Mouse (Mus musculus) hindbrain, embryonic 15.5 days (tissue): Measurements from ENCODE around the gene Chd4. TPM values are rescaled to one million over a fixed set of nuclear protein-coding genes. Genes with fewer than 3 reads are reported as not detected.
A peak's percentile ranks its signal among the peaks of the same experiment; 100 is the strongest.
"Not testable (repeated sequence)": the region's sequence is repeated elsewhere in the genome, so short reads cannot be mapped to it uniquely, and the experiment has no call there.

Experiments
- ATAC-seq: fragments of 200-750 bp; cut with Nextera tagmentation; 2 replicates; pipeline ENCODE4 v1.8.0; 2017; ENCODE audit warnings: low read depth, moderate number of reproducible peaks, moderate TSS enrichment; ENCODE audit not compliant: low FRiP score
- H3K27ac ChIP-seq: fragments of 300-500 bp; sonication (generic); replicated peaks from 2 replicates; pipeline ENCODE4 v1.5.1; 2015; ENCODE audit warnings: mild to moderate bottlenecking, inconsistent platforms
- H3K27me3 ChIP-seq: fragments of 300-500 bp; sonication (generic); 2 replicates; pipeline ENCODE4 v1.6.1; 2015; ENCODE audit warnings: control low read depth, inconsistent platforms
- H3K36me3 ChIP-seq: fragments of 300-500 bp; sonication (generic); 2 replicates; pipeline ENCODE4 v1.6.1; 2015; ENCODE audit warnings: control low read depth, inconsistent platforms
- H3K4me1 ChIP-seq: fragments of 300-500 bp; sonication (generic); replicated peaks from 2 replicates; pipeline ENCODE4 v1.6.1; 2015; ENCODE audit warnings: control low read depth, inconsistent platforms
- H3K4me2 ChIP-seq: fragments of 300-500 bp; sonication (generic); 2 replicates; pipeline ENCODE4 v1.6.1; 2015; ENCODE audit warnings: moderate library complexity, mild to moderate bottlenecking, inconsistent platforms
- H3K4me3 ChIP-seq: fragments of 300-500 bp; sonication (generic); 2 replicates; pipeline ENCODE4 v1.5.1; 2015; ENCODE audit warnings: mild to moderate bottlenecking, inconsistent platforms
- H3K9ac ChIP-seq: fragments of 300-500 bp; sonication (generic); 2 replicates; pipeline ENCODE4 v1.6.1; 2015; ENCODE audit warnings: inconsistent platforms
- H3K9me3 ChIP-seq: fragments of 300-500 bp; sonication (generic); 2 replicates; pipeline ENCODE4 v1.6.1; 2016; ENCODE audit warnings: control low read depth, inconsistent platforms
- WGBS: fragments of 180-500 bp; shearing (Covaris S2); methylation state at CpG from one replicate; pipeline ENCODE4 v1.1.7; 2015; 5-methylcytosine and 5-hydroxymethylcytosine counted together
- polyA plus RNA-seq: library from polyadenylated mRNA; unstranded; fragments of >200 nt; fragmentation: Nextera tagmentation; extraction: Ambion mirVana; gene quantifications from 2 replicates; pipeline ENCODE4 v1.2.1, GENCODE M21; 2015

The Chd4 gene
- polyA plus RNA-seq, 1 experiment from 2014 or later: 90.3 TPM

DNA sequence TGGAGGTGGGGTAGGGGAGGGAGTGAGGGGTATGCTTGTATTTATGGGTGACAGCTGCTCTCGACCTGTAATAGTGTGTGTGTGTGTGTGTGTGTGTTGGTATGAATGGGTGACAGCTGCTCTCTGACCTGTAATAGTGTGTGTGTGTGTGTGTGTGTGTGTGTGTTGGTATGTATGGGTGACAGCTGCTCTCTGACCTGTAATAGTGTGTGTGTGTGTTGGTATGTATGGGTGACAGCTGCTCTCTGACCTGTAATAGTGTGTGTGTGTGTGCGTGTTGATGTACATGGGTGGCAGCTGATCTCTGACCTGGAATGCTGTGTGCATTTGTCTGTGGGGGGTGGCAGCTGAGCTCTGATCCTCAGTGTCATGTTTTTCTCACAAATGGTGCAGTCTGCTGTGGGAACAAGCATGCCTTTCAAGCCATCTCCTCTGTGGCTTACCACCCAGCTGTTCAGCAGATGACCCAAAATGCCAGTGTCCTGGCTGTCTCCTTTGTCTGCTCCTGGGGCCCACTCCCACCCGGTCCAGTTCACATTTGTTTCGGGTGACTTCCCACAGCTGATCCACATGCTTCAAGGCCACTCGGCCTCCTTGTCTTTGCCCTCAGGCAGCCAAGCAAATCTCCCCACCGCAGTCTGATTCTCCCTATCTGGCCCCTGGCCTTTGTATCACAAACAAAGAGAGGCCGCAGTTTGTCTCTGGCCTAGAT lies 61.3 kb downstream of the Chd4 start:
- WGBS: 10% methylated on average over 7 of the region's 7 CpGs
- H3K4me1 ChIP-seq: peaks cover 4% of the 10 kb centered on the region
- ATAC-seq: no peak
- H3K9ac ChIP-seq: 0 out of 2 replicates have a peak overlapping the region, but pooled peaks have one; percentile 10
- no peak overlapping the region for H3K27ac ChIP-seq
- H3K36me3 ChIP-seq: peaks cover 59% of the 10 kb centered on the region
- H3K4me2 ChIP-seq: no peak overlapping the region
- no peaks in the 10 kb centered on the region for H3K27me3 ChIP-seq
- H3K9me3 ChIP-seq: no peaks in the 10 kb centered on the region
- no peak overlapping the region for H3K4me3 ChIP-seq

DNA sequence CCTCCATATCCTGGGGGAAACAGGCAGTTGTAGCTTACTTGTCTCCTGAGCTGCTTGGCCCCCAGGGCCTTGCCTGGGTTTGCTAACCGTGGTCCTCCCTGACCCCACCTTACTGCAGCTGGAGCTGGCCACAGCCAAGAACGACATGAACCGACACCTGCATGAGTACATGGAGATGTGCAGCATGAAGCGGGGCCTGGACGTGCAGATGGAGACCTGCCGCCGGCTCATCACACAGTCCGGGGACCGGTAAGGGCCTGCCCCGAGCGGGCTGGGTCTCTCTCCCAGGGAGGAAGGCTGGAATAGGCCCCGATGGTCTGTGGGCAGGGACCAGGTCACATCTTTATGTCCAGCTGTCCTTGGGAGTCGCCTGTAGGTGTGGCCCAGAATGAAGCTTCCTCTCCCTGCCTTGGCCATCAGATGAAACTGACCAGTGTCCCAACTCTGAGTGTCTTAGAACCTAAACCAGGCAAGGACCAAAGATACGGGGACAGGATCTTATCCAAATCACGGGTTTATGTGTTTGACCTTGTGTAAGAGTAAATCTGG lies 63.2 kb downstream of the Chd4 start:
- 87% methylated on average over 15 of the region's 15 CpGs for WGBS

DNA sequence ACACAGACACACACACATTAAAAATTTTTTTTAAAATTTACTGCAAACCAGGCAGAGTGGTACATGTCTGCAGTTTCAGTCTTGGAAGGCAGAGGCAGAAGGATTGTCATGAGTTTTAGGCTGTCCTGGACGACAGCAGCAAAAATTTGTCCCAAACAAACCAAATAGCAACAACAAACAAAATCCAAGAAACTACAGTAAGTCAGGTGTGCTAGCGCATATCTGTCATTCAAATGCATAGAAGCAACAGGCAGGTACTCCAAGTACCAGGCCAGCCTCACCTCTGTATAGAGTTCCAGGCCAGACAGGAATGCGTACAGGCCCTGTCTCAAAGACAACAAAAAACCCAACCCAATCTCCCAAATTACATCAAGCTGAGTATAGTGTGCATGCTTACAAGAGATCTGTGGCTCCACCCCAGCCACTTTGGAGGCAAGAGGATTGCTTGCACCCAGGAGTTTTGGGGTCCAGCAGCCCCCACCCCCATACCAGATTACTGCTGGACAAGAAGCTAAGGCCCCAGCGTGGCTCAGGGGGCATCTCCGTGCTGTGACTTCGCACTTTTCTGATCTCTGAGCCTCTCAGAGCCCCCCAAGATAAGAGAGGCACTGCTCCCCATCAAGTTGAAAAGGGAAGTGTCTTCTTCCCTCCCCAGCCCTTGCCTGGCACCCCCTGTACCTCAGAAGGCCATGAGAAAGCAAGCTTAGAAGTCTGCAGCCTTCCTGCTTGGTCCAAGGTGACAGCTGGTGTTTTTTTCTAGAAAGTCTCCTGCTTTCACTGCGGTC lies 64.2 kb downstream of the Chd4 start:
- ATAC-seq: no peak
- Histone ChIP-seq H3K4me2 (no peak overlapping the region), H3K36me3 (peaks cover 39% of the 10 kb centered on the region), H3K27me3 (no peaks in the 10 kb centered on the region), H3K4me3 (no peak overlapping the region), H3K27ac (no peak overlapping the region), H3K9me3 (no peaks in the 10 kb centered on the region), H3K4me1 (peaks cover 22% of the 10 kb centered on the region), H3K9ac (no peak overlapping the region)
- WGBS: 88% methylated on average over 7 of the region's 7 CpGs

More for the DNA sequence above, 63.2 kb downstream of the Chd4 start:
- Histone ChIP-seq H3K4me3 (no peak overlapping the region), H3K27me3 (no peaks in the 10 kb centered on the region), H3K4me1 (peaks cover 18% of the 10 kb centered on the region), H3K9me3 (no peaks in the 10 kb centered on the region), H3K9ac (no peak overlapping the region), H3K36me3 (peaks cover 40% of the 10 kb centered on the region), H3K4me2 (no peak overlapping the region), H3K27ac (no peak overlapping the region)
- no peak for ATAC-seq

DNA sequence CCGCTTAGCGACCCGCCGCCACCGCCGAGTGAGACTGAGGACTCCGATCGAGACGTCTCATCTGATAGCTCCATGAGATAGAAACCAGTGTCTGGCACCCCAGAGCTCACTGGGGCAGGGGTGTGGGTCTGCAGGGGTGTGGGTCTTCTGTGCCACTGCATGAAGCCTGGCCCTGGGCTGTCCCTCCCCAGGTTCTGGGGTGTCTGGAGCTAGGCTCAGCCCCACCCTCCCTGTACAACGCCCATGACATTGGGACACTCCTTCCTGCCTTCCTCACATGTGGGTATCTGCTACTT lies 64.7 kb downstream of the Chd4 start:
- peaks cover 22% of the 10 kb centered on the region for H3K4me1 ChIP-seq
- H3K4me3 ChIP-seq: no peak overlapping the region
- WGBS: 56% methylated on average over 10 of the region's 10 CpGs
- no peak overlapping the region for H3K4me2 ChIP-seq
- H3K27me3 ChIP-seq: no peaks in the 10 kb centered on the region
- no peak overlapping the region for H3K9ac ChIP-seq
- no peak overlapping the region for H3K27ac ChIP-seq
- peaks cover 39% of the 10 kb centered on the region for H3K36me3 ChIP-seq
- ATAC-seq: no peak
- H3K9me3 ChIP-seq: no peaks in the 10 kb centered on the region

DNA sequence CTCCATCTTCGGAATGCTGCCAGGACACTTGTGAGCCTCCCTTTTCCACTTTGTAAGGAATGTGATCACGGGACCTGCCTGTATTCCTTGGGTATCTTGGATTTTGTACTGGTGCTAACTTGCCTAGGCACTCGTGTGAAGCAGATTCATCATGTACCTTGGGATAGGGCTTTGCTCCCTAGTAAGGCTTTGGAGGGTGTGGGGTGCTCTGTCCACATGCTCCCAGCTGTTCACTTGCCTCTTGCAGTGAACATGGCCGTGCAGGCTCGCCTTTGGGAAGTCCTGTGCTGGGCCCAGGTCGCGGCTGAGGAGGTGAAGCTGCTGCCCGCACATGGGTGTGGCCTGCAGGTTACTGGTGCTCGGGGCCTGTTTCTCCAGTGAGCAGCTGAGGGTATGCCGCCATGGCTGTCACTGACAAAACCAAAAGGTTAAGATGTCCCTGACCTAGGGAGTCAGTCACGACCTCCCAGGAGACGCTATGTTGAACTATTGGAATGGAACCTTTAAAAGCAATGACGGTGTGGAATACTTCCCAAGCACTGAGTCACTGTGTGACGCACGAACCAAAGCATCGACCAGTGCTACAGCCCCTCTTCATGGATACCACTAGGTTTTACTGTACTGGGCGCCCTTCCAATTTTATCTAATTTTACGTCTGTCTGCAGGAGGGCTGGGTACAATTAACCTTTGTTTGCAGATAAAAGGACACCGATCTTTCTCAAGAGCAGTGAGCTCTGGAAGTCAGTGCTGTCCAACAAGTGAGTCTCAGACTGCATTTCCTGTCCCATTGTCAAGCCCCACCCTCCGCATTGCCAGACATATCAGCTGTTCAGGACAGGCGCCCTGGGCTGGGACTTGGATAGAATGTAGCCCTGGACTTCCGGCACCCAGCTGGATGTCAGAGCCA lies 65.3 kb downstream of the Chd4 start:
- Histone ChIP-seq H3K9ac (no peak overlapping the region), H3K27ac (0 out of 2 replicates have a peak overlapping the region, but pooled peaks have one; percentile 8), H3K27me3 (no peaks in the 10 kb centered on the region), H3K4me1 (peaks cover 27% of the 10 kb centered on the region), H3K4me3 (no peak overlapping the region), H3K36me3 (peaks cover 36% of the 10 kb centered on the region), H3K9me3 (no peaks in the 10 kb centered on the region), H3K4me2 (no peak overlapping the region)
- no peak for ATAC-seq
- 19% methylated on average over 22 of the region's 22 CpGs for WGBS

DNA sequence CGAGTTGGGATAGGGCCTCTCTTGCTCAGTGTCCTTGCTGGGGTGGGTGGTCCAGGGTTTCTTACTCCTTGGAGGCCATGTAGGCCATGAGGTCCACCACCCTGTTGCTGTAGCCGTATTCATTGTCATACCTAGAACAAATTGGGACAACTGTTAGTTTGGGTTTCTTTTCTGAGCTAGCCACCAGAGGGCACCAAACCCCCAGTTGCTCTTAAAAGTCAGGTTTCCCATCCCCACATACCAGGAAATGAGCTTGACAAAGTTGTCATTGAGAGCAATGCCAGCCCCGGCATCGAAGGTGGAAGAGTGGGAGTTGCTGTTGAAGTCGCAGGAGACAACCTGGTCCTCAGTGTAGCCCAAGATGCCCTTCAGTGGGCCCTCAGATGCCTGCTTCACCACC lies 66.2 kb downstream of the Chd4 start:
- 4% methylated on average over 4 of the region's 5 CpGs for WGBS
- H3K9ac ChIP-seq, H3K9me3 ChIP-seq, H3K27me3 ChIP-seq, H3K4me2 ChIP-seq, H3K27ac ChIP-seq, ATAC-seq, H3K4me3 ChIP-seq: not testable (repeated sequence)
- Histone ChIP-seq H3K36me3 (peaks cover 34% of the 10 kb centered on the region), H3K4me1 (peaks cover 36% of the 10 kb centered on the region)

DNA sequence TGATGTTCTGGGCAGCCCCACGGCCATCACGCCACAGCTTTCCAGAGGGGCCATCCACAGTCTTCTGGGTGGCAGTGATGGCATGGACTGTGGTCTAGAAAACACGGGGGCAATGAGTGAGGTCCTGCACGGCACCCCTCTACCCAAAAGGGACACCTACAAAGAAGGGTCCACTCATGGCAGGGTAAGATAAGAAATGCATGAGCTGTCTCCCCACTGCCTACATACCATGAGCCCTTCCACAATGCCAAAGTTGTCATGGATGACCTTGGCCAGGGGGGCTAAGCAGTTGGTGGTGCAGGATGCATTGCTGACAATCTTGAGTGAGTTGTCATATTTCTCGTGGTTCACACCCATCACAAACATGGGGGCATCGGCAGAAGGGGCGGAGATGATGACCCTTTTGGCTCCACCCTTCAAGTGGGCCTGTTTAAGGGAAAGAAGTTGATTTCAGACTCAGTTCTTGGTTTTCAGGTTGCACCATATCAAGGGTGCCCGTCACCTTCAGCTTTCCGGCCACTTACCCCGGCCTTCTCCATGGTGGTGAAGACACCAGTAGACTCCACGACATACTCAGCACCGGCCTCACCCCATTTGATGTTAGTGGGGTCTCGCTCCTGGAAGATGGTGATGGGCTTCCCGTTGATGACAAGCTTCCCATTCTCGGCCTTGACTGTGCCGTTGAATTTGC lies 67.0 kb downstream of the Chd4 start:
- H3K4me3 ChIP-seq, H3K27me3 ChIP-seq, H3K4me2 ChIP-seq, H3K9ac ChIP-seq, H3K27ac ChIP-seq, ATAC-seq, H3K9me3 ChIP-seq: not testable (repeated sequence)
- Histone ChIP-seq H3K4me1 (peaks cover 44% of the 10 kb centered on the region), H3K36me3 (peaks cover 32% of the 10 kb centered on the region)
- 70% methylated on average over 12 of the region's 16 CpGs for WGBS

DNA sequence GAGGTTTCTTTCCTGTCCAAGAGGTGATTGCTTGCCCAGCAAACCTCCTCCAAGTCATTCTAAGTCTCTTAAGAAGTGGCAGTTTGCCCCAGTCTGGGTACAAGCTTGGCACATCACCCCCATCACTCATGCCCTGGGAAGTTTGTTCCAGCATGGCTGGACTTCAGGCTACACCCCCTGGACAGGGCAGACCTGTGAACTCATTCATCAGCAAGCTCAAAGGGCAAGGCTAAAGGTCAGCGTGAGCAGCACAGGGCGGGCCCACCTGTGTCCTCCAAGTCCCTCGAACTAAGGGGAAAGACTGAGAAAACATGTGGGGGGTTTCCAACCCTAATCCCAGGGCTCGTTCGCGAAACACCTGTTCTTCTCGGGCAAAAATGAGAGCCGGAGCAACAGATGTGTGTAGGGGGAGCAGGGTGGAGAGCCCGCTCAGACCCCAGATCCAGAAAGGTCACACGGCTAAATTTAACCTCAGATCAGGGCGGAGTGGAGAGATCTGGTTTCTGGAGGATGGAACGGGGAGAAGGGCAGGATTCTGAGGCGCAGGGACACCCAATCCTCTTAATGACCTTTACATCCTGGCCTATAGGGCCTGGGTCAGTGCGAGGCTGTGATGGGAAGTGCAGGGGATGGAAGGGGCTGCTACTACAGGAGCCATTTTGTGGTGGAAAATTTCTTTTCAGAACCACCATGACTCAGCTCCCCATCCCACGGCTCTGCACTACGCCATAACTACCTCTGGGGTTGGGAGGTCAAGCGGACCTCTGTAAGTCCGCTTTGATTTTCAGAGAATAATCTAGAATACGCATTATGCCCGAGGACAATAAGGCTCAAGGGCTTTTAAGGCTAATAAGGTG lies 68.2 kb downstream of the Chd4 start:
- H3K4me3 ChIP-seq: peak overlapping the region; percentile 91
- H3K4me1 ChIP-seq: peaks cover 44% of the 10 kb centered on the region
- no peaks in the 10 kb centered on the region for H3K27me3 ChIP-seq
- peak overlapping the region; percentile 95 for H3K4me2 ChIP-seq
- peak overlapping the region; percentile 93 for H3K27ac ChIP-seq
- peak overlapping the region; percentile 93 for H3K9ac ChIP-seq
- H3K36me3 ChIP-seq: peaks cover 33% of the 10 kb centered on the region
- 6% methylated on average over 20 of the region's 20 CpGs for WGBS
- no peaks in the 10 kb centered on the region for H3K9me3 ChIP-seq
- no peak for ATAC-seq

DNA sequence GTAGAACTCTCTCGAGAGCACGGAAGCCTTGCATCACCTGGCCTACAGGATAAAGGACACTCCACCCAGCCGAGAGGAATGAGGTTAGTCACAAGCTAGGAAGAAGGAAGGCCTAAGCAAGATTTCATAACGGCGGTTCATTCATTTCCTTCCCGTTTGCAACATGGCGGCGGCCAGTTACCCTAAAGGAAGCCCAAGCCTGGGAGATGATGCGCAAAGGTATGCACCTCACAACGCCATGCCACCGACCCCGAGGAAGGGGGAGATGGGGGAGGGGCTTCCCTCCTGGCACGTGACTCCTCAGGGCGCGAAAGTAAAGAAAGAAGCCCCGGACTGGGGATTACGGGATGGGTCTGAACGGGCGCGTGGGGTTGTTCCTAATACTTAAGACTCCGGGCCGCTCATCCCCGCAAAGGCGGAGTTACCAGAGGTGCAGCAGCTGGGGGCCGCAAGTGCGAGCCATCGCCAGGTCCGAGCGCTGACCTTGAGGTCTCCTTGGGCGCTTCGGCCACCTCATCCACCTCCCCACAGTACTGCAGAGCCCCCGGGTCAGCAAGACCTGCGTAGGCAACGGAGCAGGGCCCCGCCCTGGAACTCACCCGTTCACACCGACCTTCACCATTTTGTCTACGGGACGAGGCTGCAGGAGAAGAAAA lies 69.0 kb downstream of the Chd4 start:
- peak; percentile 43 for ATAC-seq
- peak overlapping the region; percentile 93 for H3K27ac ChIP-seq
- under 1% methylated on average over 38 of the region's 39 CpGs for WGBS
- H3K4me3 ChIP-seq: peak overlapping the region; percentile 91
- no peaks in the 10 kb centered on the region for H3K27me3 ChIP-seq
- peak overlapping the region; percentile 93 for H3K9ac ChIP-seq
- H3K36me3 ChIP-seq: peaks cover 34% of the 10 kb centered on the region
- no peaks in the 10 kb centered on the region for H3K9me3 ChIP-seq
- peak overlapping the region; percentile 95 for H3K4me2 ChIP-seq
- peaks cover 44% of the 10 kb centered on the region for H3K4me1 ChIP-seq

DNA sequence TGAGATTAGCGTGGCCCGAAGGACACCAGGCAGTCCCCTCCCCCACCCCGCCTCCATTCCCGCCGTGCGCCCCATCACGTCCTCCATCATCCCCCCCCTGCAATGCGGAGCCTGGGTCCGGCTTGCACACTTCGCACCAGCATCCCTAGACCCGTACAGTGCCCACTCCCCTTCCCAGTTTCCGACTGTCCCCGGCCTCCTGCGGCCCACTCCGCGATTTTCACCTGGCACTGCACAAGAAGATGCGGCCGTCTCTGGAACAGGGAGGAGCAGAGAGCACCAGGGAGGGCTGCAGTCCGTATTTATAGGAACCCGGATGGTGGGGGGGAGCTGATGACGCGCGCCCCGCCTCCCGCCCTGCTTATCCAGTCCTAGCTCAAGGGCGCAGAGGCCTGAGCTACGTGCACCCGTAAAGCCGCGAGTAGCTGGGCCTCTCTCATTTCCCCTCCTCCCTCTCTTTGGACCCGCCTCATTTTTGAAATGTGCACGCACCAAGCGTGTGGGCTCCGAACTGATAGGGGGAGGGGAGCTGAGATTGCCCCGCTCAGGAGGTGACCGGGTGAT lies 69.6 kb downstream of the Chd4 start:
- peak overlapping the region; percentile 93 for H3K9ac ChIP-seq
- ATAC-seq: peak; percentile 94
- under 1% methylated on average over 36 of the region's 36 CpGs for WGBS
- H3K27me3 ChIP-seq: no peaks in the 10 kb centered on the region
- peak overlapping the region; percentile 93 for H3K27ac ChIP-seq
- H3K9me3 ChIP-seq: no peaks in the 10 kb centered on the region
- H3K4me2 ChIP-seq: peak overlapping the region; percentile 95
- peak overlapping the region; percentile 91 for H3K4me3 ChIP-seq
- H3K4me1 ChIP-seq: peaks cover 44% of the 10 kb centered on the region
- peaks cover 34% of the 10 kb centered on the region for H3K36me3 ChIP-seq
